Mouse (Mus musculus) thymus, adult 2 months (tissue): ENCODE results near the gene Palm2. TPM values are rescaled to one million over a fixed set of nuclear protein-coding genes. Genes with fewer than 3 reads are reported as not detected.

Source experiments
- DNase-seq: peaks from one replicate; pipeline ENCODE4 v3.0.0; 2021
- H3K27ac ChIP-seq: fragments of 200-500 bp; 2 replicates; pipeline ENCODE4 v1.5.1; 2012; ENCODE audit warnings: low read length, control low read depth; ENCODE audit not compliant: control insufficient read depth, insufficient read depth
- H3K27me3 ChIP-seq: fragments of 200-500 bp; 2 replicates; pipeline ENCODE4 v1.6.1; 2012; ENCODE audit warnings: mild to moderate bottlenecking, low read length, moderate library complexity, mixed read lengths; ENCODE audit not compliant: control insufficient read depth, insufficient read depth
- H3K36me3 ChIP-seq: fragments of 200-500 bp; 2 replicates; pipeline ENCODE4 v1.6.1; 2012; ENCODE audit warnings: mild to moderate bottlenecking, low read length, moderate library complexity; ENCODE audit not compliant: control insufficient read depth, insufficient read depth
- H3K4me1 ChIP-seq: fragments of 200-500 bp; replicated peaks from 2 replicates; pipeline ENCODE4 v1.6.1; 2012; ENCODE audit warnings: low read length; ENCODE audit not compliant: control insufficient read depth, insufficient read depth
- H3K4me3 ChIP-seq: fragments of 200-500 bp; 2 replicates; pipeline ENCODE4 v1.5.1; 2012; ENCODE audit warnings: mild to moderate bottlenecking, low read length, control low read depth, moderate library complexity; ENCODE audit not compliant: control insufficient read depth, insufficient read depth
- CTCF ChIP-seq: fragments of 200-500 bp; IDR thresholded peaks from 2 replicates; pipeline ENCODE4 v1.5.1; 2012; ENCODE audit warnings: mild to moderate bottlenecking, control low read depth, low read length, moderate library complexity, borderline replicate concordance; ENCODE audit not compliant: control insufficient read depth, poor library complexity, insufficient read depth; ENCODE audit errors: extremely low read depth
- POLR2A ChIP-seq: fragments of 200-500 bp; IDR thresholded peaks from 2 replicates; pipeline ENCODE4 v1.6.1; 2012; ENCODE audit warnings: mild to moderate bottlenecking, low read length, control low read depth, moderate library complexity; ENCODE audit not compliant: control insufficient read depth, poor library complexity, insufficient read depth; ENCODE audit errors: extremely low read depth
- WGBS: fragments of 180-500 bp; shearing (Covaris S2); methylation state at CpG from one replicate; pipeline ENCODE4 v1.1.7; 2018; 5-methylcytosine and 5-hydroxymethylcytosine counted together
- polyA plus RNA-seq: library from polyadenylated mRNA; depleted of rRNA; stranded (reverse); fragments of >200 nt; gene quantifications from 2 replicates; pipeline ENCODE4 v1.2.3, GENCODE M21; 2012

Palm2 gene
- polyA plus RNA-seq, 1 experiment, result 0.13 TPM

GRCm38 (mm10) chr4:57511734-57512133 lies 77.7 kb downstream of the Palm2 start:
- DNase-seq, result no peak
- no peaks in the 10 kb centered on the region for H3K27me3 ChIP-seq
- no peaks in the 10 kb centered on the region for H3K36me3 ChIP-seq
- no peak overlapping the region for H3K27ac ChIP-seq
- no peaks in the 10 kb centered on the region for H3K4me1 ChIP-seq
- H3K4me3 ChIP-seq, result no peak overlapping the region
- TF ChIP-seq POLR2A (no peak), CTCF (no peak)
- WGBS, result 100% methylated on average over 1 of the region's 1 CpGs

DNA sequence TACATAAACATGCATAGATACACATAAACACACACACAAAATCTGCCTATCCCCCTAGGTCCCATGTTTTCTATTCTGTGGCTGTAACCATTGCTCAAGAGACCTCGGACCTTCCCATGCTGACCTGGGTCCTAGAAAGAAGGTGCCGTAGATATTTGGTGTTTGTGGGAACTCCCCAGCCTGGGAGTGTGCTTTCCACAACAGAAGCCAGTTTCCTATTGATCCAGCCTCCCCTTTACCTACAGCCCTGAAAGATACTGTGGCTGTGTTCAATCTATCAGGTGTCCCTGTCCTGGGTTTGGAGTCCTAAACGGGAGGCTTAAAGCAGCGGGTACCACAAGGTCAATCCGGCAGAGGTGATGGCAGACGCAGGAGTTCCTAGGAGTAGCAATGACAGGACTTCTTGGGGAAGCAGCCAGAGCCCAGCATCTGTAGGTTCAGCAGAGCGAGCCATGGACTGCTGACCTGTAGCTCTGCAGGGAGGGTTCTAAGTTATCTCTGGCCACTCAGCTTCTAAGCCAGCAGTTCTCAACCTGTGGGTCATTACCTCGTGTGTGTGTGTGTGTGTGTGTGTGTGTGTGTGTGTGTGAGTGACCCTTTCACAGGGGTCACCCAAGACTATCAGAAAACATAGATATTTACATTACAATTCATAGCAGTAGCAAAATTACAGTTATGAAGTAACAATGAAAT lies 79.3 kb downstream of the Palm2 start:
- no peaks in the 10 kb centered on the region for H3K36me3 ChIP-seq
- no peak for TF ChIP-seq CTCF
- no peak for TF ChIP-seq POLR2A
- H3K4me3 ChIP-seq, result no peak overlapping the region
- H3K27ac ChIP-seq, result no peak overlapping the region
- DNase-seq, result no peak
- H3K27me3 ChIP-seq, result no peaks in the 10 kb centered on the region
- no peaks in the 10 kb centered on the region for H3K4me1 ChIP-seq
- WGBS, result 87% methylated on average over 8 of the region's 8 CpGs

GRCm38 (mm10) chr4:57514003-57514937 lies 80.2 kb downstream of the Palm2 start:
- no peaks in the 10 kb centered on the region for H3K4me1 ChIP-seq
- no peaks in the 10 kb centered on the region for H3K36me3 ChIP-seq
- no peak for DNase-seq
- H3K27ac ChIP-seq, result no peak overlapping the region
- no peaks in the 10 kb centered on the region for H3K27me3 ChIP-seq
- TF ChIP-seq POLR2A (no peak), CTCF (no peak)
- H3K4me3 ChIP-seq, result no peak overlapping the region
- WGBS, result 93% methylated on average over 31 of the region's 31 CpGs

- Histone ChIP-seq H3K27ac (no peak overlapping the region), H3K27me3 (no peaks in the 10 kb centered on the region), H3K4me3 (no peak overlapping the region), H3K36me3 (no peaks in the 10 kb centered on the region), H3K4me1 (no peaks in the 10 kb centered on the region)
- no peak for TF ChIP-seq POLR2A
- TF ChIP-seq CTCF, result no peak
- WGBS, result 88% methylated on average over 2 of the region's 2 CpGs
- no peak for DNase-seq
Observed at GRCm38 (mm10) chr4:57515356-57515755, 81.3 kb downstream of the Palm2 start.

GRCm38 (mm10) chr4:57523456-57523855 lies 89.4 kb downstream of the Palm2 start:
- DNase-seq, result no peak
- Histone ChIP-seq H3K4me1 (no peaks in the 10 kb centered on the region), H3K4me3 (no peak overlapping the region), H3K36me3 (no peaks in the 10 kb centered on the region), H3K27me3 (no peaks in the 10 kb centered on the region), H3K27ac (no peak overlapping the region)
- WGBS, result 97% methylated on average over 15 of the region's 15 CpGs
- TF ChIP-seq POLR2A (no peak), CTCF (no peak)

DNA sequence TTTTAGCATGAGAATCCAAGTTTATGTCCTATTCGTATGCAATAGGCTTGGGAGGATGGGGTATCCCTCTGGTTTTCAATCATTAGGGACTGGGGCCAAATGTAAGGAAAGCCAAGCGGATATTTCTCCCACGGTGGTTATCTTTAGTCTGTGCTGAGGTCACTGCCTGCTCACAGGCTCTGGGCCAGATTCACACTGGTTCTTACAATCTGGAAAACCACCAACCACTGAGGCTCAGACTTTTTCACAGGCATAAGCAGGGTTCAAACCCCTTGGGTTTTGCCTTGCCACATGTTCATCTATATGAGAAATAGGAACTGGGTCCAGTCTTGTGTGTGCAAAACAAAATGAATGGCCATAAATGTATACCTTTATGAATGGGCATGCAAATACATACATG lies 90.4 kb downstream of the Palm2 start:
- Histone ChIP-seq H3K27me3 (no peaks in the 10 kb centered on the region), H3K4me3 (no peak overlapping the region), H3K36me3 (no peaks in the 10 kb centered on the region), H3K27ac (no peak overlapping the region), H3K4me1 (no peaks in the 10 kb centered on the region)
- 91% methylated on average over 3 of the region's 3 CpGs for WGBS
- DNase-seq, result no peak
- TF ChIP-seq CTCF, result no peak
- no peak for TF ChIP-seq POLR2A
